Mouse (Mus musculus) heart, postnatal 25 days (tissue): Measurements from ENCODE around the gene Ccdc155. TPM values are rescaled to one million over a fixed set of nuclear protein-coding genes. Genes with fewer than 3 reads are reported as not detected.

Experiments used
- microRNA-seq: library from miRNA; unstranded; fragments of <30 nt; microRNA quantifications from one replicate; pipeline ENCODE4 v1.2.0, GENCODE M21; 2022
- total RNA-seq, 2 experiments: library from RNA; stranded (reverse); gene quantifications; 2 replicates each; pipeline ENCODE4 v1.2.3; 2021

The Ccdc155 gene
- total RNA-seq, 2 experiments from 2014 or later: not detected

Small RNA genes lying within 50 kb of the gene (microRNA-seq; reads per million reads assigned to microRNA genes)
- not detected for gene Mir7055

Other genes starting within 250 kb of the Ccdc155 start
- 1 to 10 TPM; 2.7 to 3.1 TPM for gene Cpt1c, start 230.0 kb downstream of the Ccdc155 start, total RNA-seq
- gene Prmt1, start 218.3 kb downstream of the Ccdc155 start, total RNA-seq: 100 to 1,000 TPM; 105 to 111 TPM
- 10 to 100 TPM; 28.3 to 30.9 TPM for gene Irf3, start 207.2 kb downstream of the Ccdc155 start, total RNA-seq
- gene Bcl2l12, start 206.2 kb downstream of the Ccdc155 start, total RNA-seq: 10 to 100 TPM; 10.2 to 11.2 TPM
- gene Scaf1, start 188.5 kb downstream of the Ccdc155 start, total RNA-seq: 10 to 100 TPM; 45.5 to 49.7 TPM
- gene Rras, start 186.9 kb downstream of the Ccdc155 start, total RNA-seq: 10 to 100 TPM; 48.9 to 56.6 TPM
- 10 to 100 TPM; 23.2 to 27.7 TPM for gene Prr12, start 152.0 kb downstream of the Ccdc155 start, total RNA-seq
- 10 to 100 TPM; 25.7 to 27.8 TPM for gene Nosip, start 142.5 kb downstream of the Ccdc155 start, total RNA-seq
- gene Prrg2, start 142.2 kb downstream of the Ccdc155 start, total RNA-seq: 1 to 10 TPM; 6.8 to 7.1 TPM
- 10 to 100 TPM; 28.1 to 32.4 TPM for gene Rcn3, start 112.7 kb downstream of the Ccdc155 start, total RNA-seq
- gene Fcgrt, start 101.0 kb downstream of the Ccdc155 start, total RNA-seq: 10 to 100 TPM; 66.1 to 71.7 TPM
- 100 to 1,000 TPM; 517 to 569 TPM for gene Rps11, start 80.5 kb downstream of the Ccdc155 start, total RNA-seq
- gene Rpl13a, start 76.1 kb downstream of the Ccdc155 start, total RNA-seq: 100 to 1,000 TPM; 613 to 620 TPM
- not detected for gene Gm45713, start 68.7 kb downstream of the Ccdc155 start, total RNA-seq
- 10 to 100 TPM in 1 of 2 experiments, 1 to 10 TPM in 1; 5.3 to 15.0 TPM for gene Flt3l, start 68.5 kb downstream of the Ccdc155 start, total RNA-seq
- gene Pih1d1, start 50.6 kb downstream of the Ccdc155 start, total RNA-seq: 10 to 100 TPM; 29.7 to 30.9 TPM
- 10 to 100 TPM; 23.5 to 37.6 TPM for gene Aldh16a1, start 50.3 kb downstream of the Ccdc155 start, total RNA-seq
- 10 to 100 TPM; 18.1 to 18.7 TPM for gene Slc17a7, start 40.9 kb downstream of the Ccdc155 start, total RNA-seq
- not detected for gene Gfy, start 25.3 kb downstream of the Ccdc155 start, total RNA-seq
- not detected for gene Pth2, start 23.9 kb downstream of the Ccdc155 start, total RNA-seq
- gene Dkkl1, start 7.3 kb upstream of the Ccdc155 start, total RNA-seq: not detected
- gene Tead2, start 10.9 kb upstream of the Ccdc155 start, total RNA-seq: 10 to 100 TPM in 1 of 2 experiments, 1 to 10 TPM in 1; 7.0 to 12.0 TPM
- gene Cd37, start 34.2 kb upstream of the Ccdc155 start, total RNA-seq: 1 to 10 TPM; 2.9 to 3.2 TPM
- not detected for gene Slc6a16, start 36.2 kb upstream of the Ccdc155 start, total RNA-seq
- not detected for gene Slc6a21, start 72.6 kb upstream of the Ccdc155 start, total RNA-seq
- 10 to 100 TPM; 23.5 to 25.0 TPM for gene Trpm4, start 128.9 kb upstream of the Ccdc155 start, total RNA-seq
- gene Hrc, start 130.4 kb upstream of the Ccdc155 start, total RNA-seq: 100 to 1,000 TPM; 773 to 825 TPM
- gene Ppfia3, start 162.1 kb upstream of the Ccdc155 start, total RNA-seq: under 1 TPM; 0.18 to 0.25 TPM
- gene Lin7b, start 165.7 kb upstream of the Ccdc155 start, total RNA-seq: 1 to 10 TPM; 1.8 to 2.0 TPM
- gene Snrnp70, start 190.8 kb upstream of the Ccdc155 start, total RNA-seq: 100 to 1,000 TPM; 110 to 111 TPM
- 1 to 10 TPM; 3.2 to 3.7 TPM for gene Kcna7, start 200.8 kb upstream of the Ccdc155 start, total RNA-seq
- gene Ntf5, start 208.8 kb upstream of the Ccdc155 start, total RNA-seq: under 1 TPM; 0.14 to 0.39 TPM
- not detected for gene Lhb, start 215.9 kb upstream of the Ccdc155 start, total RNA-seq
- gene Gys1, start 230.0 kb upstream of the Ccdc155 start, total RNA-seq: 10 to 100 TPM; 93.1 to 98.1 TPM
- 10 to 100 TPM; 28.5 to 29.3 TPM for gene Ruvbl2, start 233.2 kb upstream of the Ccdc155 start, total RNA-seq